Mouse (Mus musculus) forebrain, embryonic 10.5 days (tissue): ENCODE data around the gene Olfr503. TPM values are rescaled to one million over a fixed set of nuclear protein-coding genes. Genes with fewer than 3 reads are reported as not detected.
"Not testable (repeated sequence)": the region's sequence is repeated elsewhere in the genome, so short reads cannot be mapped to it uniquely, and the experiment has no call there.

Experiments used
- DNase-seq: peaks from one replicate; pipeline ENCODE4 v3.0.0-alpha.2; 2017; ENCODE audit warnings: low spot score; ENCODE audit errors: extremely low spot score
- H3K27ac ChIP-seq: fragments of 300-500 bp; sonication (generic); 2 replicates; pipeline ENCODE4 v1.5.1; 2016; ENCODE audit warnings: mild to moderate bottlenecking
- H3K27me3 ChIP-seq: fragments of 300-500 bp; sonication (generic); 2 replicates; pipeline ENCODE4 v1.6.1; 2016; ENCODE audit warnings: mild to moderate bottlenecking; ENCODE audit not compliant: poor library complexity, severe bottlenecking
- H3K36me3 ChIP-seq: fragments of 300-500 bp; sonication (generic); replicated peaks from 2 replicates; pipeline ENCODE4 v1.6.1; 2016; ENCODE audit warnings: mild to moderate bottlenecking, moderate library complexity
- H3K4me1 ChIP-seq: fragments of 300-500 bp; sonication (generic); 2 replicates; pipeline ENCODE4 v1.6.1; 2016
- H3K4me3 ChIP-seq: fragments of 300-500 bp; sonication (generic); 2 replicates; pipeline ENCODE4 v1.5.1; 2016; ENCODE audit warnings: mild to moderate bottlenecking, moderate library complexity
- H3K9me3 ChIP-seq: fragments of 300-500 bp; sonication (generic); 2 replicates; pipeline ENCODE4 v1.6.1; 2016; ENCODE audit warnings: mild to moderate bottlenecking, moderate library complexity
- WGBS: fragments of 180-500 bp; shearing (Covaris S2); methylation state at CpG from one replicate; pipeline ENCODE4 v1.1.7; 2016; 5-methylcytosine and 5-hydroxymethylcytosine counted together
- polyA plus RNA-seq: library from polyadenylated mRNA; unstranded; fragments of >200 nt; fragmentation: Nextera tagmentation; extraction: Ambion mirVana; gene quantifications from 2 replicates; pipeline ENCODE4 v1.2.1, GENCODE M21; 2016

Gene Olfr503
- not detected in 2 replicates for polyA plus RNA-seq

- not testable (repeated sequence) for H3K27ac ChIP-seq, H3K4me1 ChIP-seq
- 67% methylated on average over 1 of the region's 1 CpGs for WGBS
Measured at GRCm38 (mm10) chr7:108544227-108544626, at the start of gene Olfr503. Gene Olfr503, plus strand, starts transcription at chr7:108544527.

GRCm38 (mm10) chr7:108524965-108525364, 19.4 kb upstream of the Olfr503 start, which contains the start of gene Olfr502:
Gene Olfr502, minus strand, starts transcription at chr7:108525065.
- Histone ChIP-seq H3K36me3 (no peaks in the 10 kb centered on the region), H3K4me3 (no peak within 1 kb of the TSS), H3K9me3 (peaks cover 2% of the 10 kb centered on the region; the same call in 1 of the 2 replicates), H3K27me3 (no peaks in the 10 kb centered on the region), H3K27ac (no peak within 1 kb of the TSS), H3K4me1 (no peaks in the 10 kb centered on the region)
- 81% methylated on average over 1 of the region's 1 CpGs for WGBS
- no peak for DNase-seq

More at GRCm38 (mm10) chr7:108544227-108544626, at the start of gene Olfr503:
- not testable (repeated sequence) for DNase-seq, H3K27me3 ChIP-seq, H3K36me3 ChIP-seq, H3K4me3 ChIP-seq, H3K9me3 ChIP-seq

- Histone ChIP-seq H3K4me1 (no peaks in the 10 kb centered on the region), H3K36me3 (no peaks in the 10 kb centered on the region), H3K27me3 (no peaks in the 10 kb centered on the region), H3K27ac (no peak overlapping the region), H3K4me3 (no peak overlapping the region), H3K9me3 (no peaks in the 10 kb centered on the region)
- WGBS = 87% methylated on average over 13 of the region's 13 CpGs
- DNase-seq = no peak
Measured at GRCm38 (mm10) chr7:108542416-108542815, 1.9 kb upstream of the Olfr503 start.

- WGBS = 92% methylated on average over 1 of the region's 1 CpGs
- H3K4me1 ChIP-seq = no peaks in the 10 kb centered on the region
Measured at GRCm38 (mm10) chr7:108565693-108566092, 21.4 kb downstream of the Olfr503 start, which contains the start of gene Olfr504. Gene Olfr504, minus strand, starts transcription at chr7:108565793.

GRCm38 (mm10) chr7:108589797-108590196, 45.5 kb downstream of the Olfr503 start:
- no peak for DNase-seq
- Histone ChIP-seq H3K9me3 (no peaks in the 10 kb centered on the region), H3K27ac (no peak overlapping the region), H3K27me3 (no peaks in the 10 kb centered on the region), H3K4me1 (no peaks in the 10 kb centered on the region), H3K36me3 (no peaks in the 10 kb centered on the region), H3K4me3 (no peak overlapping the region)
- 94% methylated on average over 1 of the region's 1 CpGs for WGBS

More at GRCm38 (mm10) chr7:108565693-108566092, 21.4 kb downstream of the Olfr503 start, which contains the start of gene Olfr504:
- no peak for DNase-seq
- no peaks in the 10 kb centered on the region for H3K36me3 ChIP-seq
- H3K4me3 ChIP-seq = no peak within 1 kb of the TSS
- H3K9me3 ChIP-seq = peaks cover 4% of the 10 kb centered on the region; the same call in 1 of the 2 replicates
- H3K27me3 ChIP-seq = no peaks in the 10 kb centered on the region
- no peak within 1 kb of the TSS for H3K27ac ChIP-seq

Other genes starting within 250 kb of the Olfr503 start
- gene Olfr491, start 231.1 kb upstream of the Olfr503 start, polyA plus RNA-seq = not detected in 2 replicates
- gene Olfr492, start 220.9 kb upstream of the Olfr503 start, polyA plus RNA-seq = not detected in 2 replicates
- gene Olfr493, start 197.5 kb upstream of the Olfr503 start, polyA plus RNA-seq = not detected in 2 replicates
- not detected in 2 replicates for gene Olfr494, start 179.2 kb upstream of the Olfr503 start, polyA plus RNA-seq
- not detected in 2 replicates for gene Olfr495, start 151.4 kb upstream of the Olfr503 start, polyA plus RNA-seq
- gene Olfr497, start 124.1 kb upstream of the Olfr503 start, polyA plus RNA-seq = not detected in 2 replicates
- not detected in 2 replicates for gene Olfr498, start 79.2 kb upstream of the Olfr503 start, polyA plus RNA-seq
- gene Olfr502, start 19.5 kb upstream of the Olfr503 start, polyA plus RNA-seq = not detected in 2 replicates
- not detected in 2 replicates for gene Olfr504, start 21.3 kb downstream of the Olfr503 start, polyA plus RNA-seq
- not detected in 2 replicates for gene Olfr506, start 66.3 kb downstream of the Olfr503 start, polyA plus RNA-seq
- not detected in 2 replicates for gene Olfr507, start 77.3 kb downstream of the Olfr503 start, polyA plus RNA-seq
- gene Olfr508, start 85.5 kb downstream of the Olfr503 start, polyA plus RNA-seq = not detected in 2 replicates
- not detected in 2 replicates for gene Olfr509, start 107.4 kb downstream of the Olfr503 start, polyA plus RNA-seq
- gene Olfr510, start 121.9 kb downstream of the Olfr503 start, polyA plus RNA-seq = not detected in 2 replicates
- gene Olfr512, start 168.8 kb downstream of the Olfr503 start, polyA plus RNA-seq = not detected in 2 replicates
- not detected in 2 replicates for gene Olfr513, start 206.4 kb downstream of the Olfr503 start, polyA plus RNA-seq